Mouse (Mus musculus) heart, embryonic 11.5 days (tissue): Measurements from ENCODE around the gene Atp8a2. TPM values are rescaled to one million over a fixed set of nuclear protein-coding genes. Genes with fewer than 3 reads are reported as not detected.
"Not testable (repeated sequence)": the region's sequence is repeated elsewhere in the genome, so short reads cannot be mapped to it uniquely, and the experiment has no call there.

Experiments used
- ATAC-seq: fragments of 200-750 bp; cut with Nextera tagmentation; replicated peaks from 2 replicates; pipeline ENCODE4 v1.8.0; 2017; ENCODE audit warnings: moderate library complexity; ENCODE audit not compliant: insufficient number of reproducible peaks, low FRiP score, low TSS enrichment
- H3K27ac ChIP-seq: fragments of 300-500 bp; sonication (generic); 2 replicates; pipeline ENCODE4 v1.5.1; 2014; ENCODE audit warnings: mild to moderate bottlenecking, low read depth, low read length
- H3K27me3 ChIP-seq: fragments of 300-500 bp; sonication (generic); 2 replicates; pipeline ENCODE4 v1.6.1; 2014; ENCODE audit warnings: mild to moderate bottlenecking, low read length, mixed read lengths; ENCODE audit not compliant: control insufficient read depth, insufficient read depth
- H3K36me3 ChIP-seq: fragments of 300-500 bp; sonication (generic); 2 replicates; pipeline ENCODE4 v1.6.1; 2014; ENCODE audit warnings: mild to moderate bottlenecking, low read length, moderate library complexity, mixed read lengths; ENCODE audit not compliant: control insufficient read depth, insufficient read depth
- H3K4me1 ChIP-seq: fragments of 300-500 bp; sonication (generic); 2 replicates; pipeline ENCODE4 v1.6.1; 2014; ENCODE audit warnings: low read length; ENCODE audit not compliant: control insufficient read depth, insufficient read depth
- H3K4me2 ChIP-seq: fragments of 300-500 bp; sonication (generic); 2 replicates; pipeline ENCODE4 v1.6.1; 2014; ENCODE audit warnings: mild to moderate bottlenecking, moderate library complexity
- H3K4me3 ChIP-seq: fragments of 300-500 bp; sonication (generic); 2 replicates; pipeline ENCODE4 v1.5.1; 2014; ENCODE audit warnings: low read depth, low read length
- H3K9ac ChIP-seq: fragments of 300-500 bp; sonication (generic); 2 replicates; pipeline ENCODE4 v1.6.1; 2014; ENCODE audit warnings: mild to moderate bottlenecking, low read depth, low read length, moderate library complexity
- H3K9me3 ChIP-seq: fragments of 300-500 bp; sonication (generic); replicated peaks from 2 replicates; pipeline ENCODE4 v1.6.1; 2016; ENCODE audit warnings: low read length; ENCODE audit not compliant: control insufficient read depth
- WGBS: fragments of 180-500 bp; shearing (Covaris S2); extraction: QIAGEN DNeasy Blood & Tissue Kit; methylation state at CpG from one replicate; pipeline ENCODE4 v1.1.7; 2014; ENCODE audit not compliant: insufficient replicate concordance; 5-methylcytosine and 5-hydroxymethylcytosine counted together
- polyA plus RNA-seq: library from polyadenylated mRNA; unstranded; fragments of >200 nt; fragmentation: Nextera tagmentation; extraction: Ambion mirVana; gene quantifications from 2 replicates; pipeline ENCODE4 v1.2.1, GENCODE M21; 2014

The Atp8a2 gene
- polyA plus RNA-seq, 1 experiment from 2014 or later: 6.8 TPM

DNA sequence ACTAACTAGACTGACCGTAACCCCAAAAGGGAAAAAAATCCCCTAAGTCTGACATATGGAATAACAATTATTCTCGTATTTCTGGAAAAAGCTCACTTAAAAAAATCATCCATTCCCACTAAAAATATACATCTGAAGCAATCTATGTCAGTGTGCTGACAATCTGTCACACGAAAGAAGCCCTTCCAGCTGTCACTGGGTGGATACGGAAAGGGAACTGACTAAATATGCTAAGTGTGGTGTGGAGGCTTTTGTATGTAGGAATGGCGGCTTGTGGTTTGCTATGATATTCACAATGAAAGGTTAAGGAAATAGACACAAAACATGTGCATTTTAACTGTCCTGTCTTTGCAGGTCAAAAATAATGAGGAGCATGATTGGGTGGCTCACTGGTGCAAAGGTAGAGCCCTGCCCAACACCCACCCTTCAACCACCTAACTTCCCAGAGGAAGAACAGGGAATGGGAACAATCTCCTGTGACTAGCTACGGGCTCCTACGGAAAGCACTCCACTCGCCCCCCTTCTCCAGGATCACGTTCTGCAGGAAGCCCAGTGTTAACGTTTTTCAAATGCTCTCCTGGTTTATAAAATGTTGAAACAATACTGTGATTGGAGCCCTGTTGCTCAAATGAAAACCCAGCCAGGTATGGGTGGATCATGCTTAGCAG lies 360.0 kb downstream of the Atp8a2 start:
- H3K9me3 ChIP-seq: no peaks in the 10 kb centered on the region
- 48% methylated on average over 10 of the region's 10 CpGs for WGBS
- H3K36me3 ChIP-seq: no peaks in the 10 kb centered on the region
- no peaks in the 10 kb centered on the region for H3K27me3 ChIP-seq
- no peak overlapping the region for H3K9ac ChIP-seq
- H3K4me1 ChIP-seq: peaks cover 4% of the 10 kb centered on the region; the same call in 1 of the 2 replicates
- H3K27ac ChIP-seq: no peak overlapping the region
- no peak overlapping the region for H3K4me3 ChIP-seq
- no peak for ATAC-seq
- H3K4me2 ChIP-seq: no peak overlapping the region

DNA sequence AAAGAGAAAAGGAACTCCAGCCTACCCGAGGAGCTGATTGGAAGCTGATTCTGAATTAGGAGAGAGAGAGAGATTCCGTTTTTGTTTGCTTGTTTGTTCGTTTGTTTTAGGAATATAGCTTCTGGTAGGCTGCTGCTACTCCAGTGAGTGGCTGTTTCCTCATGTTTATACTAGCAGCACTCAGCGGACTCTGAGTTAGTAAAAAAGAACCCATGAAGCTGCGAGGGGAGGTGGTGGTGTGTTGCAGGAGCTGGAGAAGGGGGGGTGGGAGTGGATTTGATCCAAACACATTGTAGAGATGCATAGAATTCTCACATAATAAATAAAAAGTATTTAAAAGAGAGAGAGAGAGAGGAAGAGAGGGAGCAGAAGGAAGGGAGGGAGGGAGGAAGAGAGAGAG lies 367.4 kb downstream of the Atp8a2 start:
- ATAC-seq: no peak
- Histone ChIP-seq H3K9me3 (no peaks in the 10 kb centered on the region), H3K4me2 (no peak overlapping the region), H3K4me1 (no peaks in the 10 kb centered on the region), H3K27ac (no peak overlapping the region), H3K27me3 (no peaks in the 10 kb centered on the region), H3K4me3 (no peak overlapping the region), H3K9ac (no peak overlapping the region), H3K36me3 (no peaks in the 10 kb centered on the region)
- 77% methylated on average over 5 of the region's 5 CpGs for WGBS

DNA sequence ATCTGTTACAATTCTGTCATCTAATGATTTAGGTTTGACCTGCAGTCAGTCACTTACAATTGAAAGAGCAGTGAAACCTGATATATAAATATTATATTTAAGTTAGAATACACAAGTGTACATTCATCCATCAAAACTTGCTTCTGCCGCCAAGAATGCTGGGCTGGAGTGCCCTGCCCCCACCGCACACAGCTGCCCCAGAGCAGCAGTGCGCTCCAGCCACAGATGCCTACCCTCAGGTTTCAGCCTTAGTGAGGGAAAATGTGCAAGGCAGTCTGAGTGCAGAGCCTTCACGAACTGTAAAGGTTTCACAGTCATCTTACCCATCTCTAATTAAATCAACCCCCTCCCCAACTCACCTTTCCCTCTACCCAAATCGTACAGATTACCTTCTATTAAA lies 369.6 kb downstream of the Atp8a2 start:
- Histone ChIP-seq H3K27me3 (no peaks in the 10 kb centered on the region), H3K4me2 (no peak overlapping the region), H3K9ac (no peak overlapping the region), H3K4me1 (no peaks in the 10 kb centered on the region), H3K4me3 (no peak overlapping the region), H3K36me3 (no peaks in the 10 kb centered on the region), H3K9me3 (no peaks in the 10 kb centered on the region), H3K27ac (no peak overlapping the region)
- 46% methylated on average over 5 of the region's 5 CpGs for WGBS
- ATAC-seq: no peak

DNA sequence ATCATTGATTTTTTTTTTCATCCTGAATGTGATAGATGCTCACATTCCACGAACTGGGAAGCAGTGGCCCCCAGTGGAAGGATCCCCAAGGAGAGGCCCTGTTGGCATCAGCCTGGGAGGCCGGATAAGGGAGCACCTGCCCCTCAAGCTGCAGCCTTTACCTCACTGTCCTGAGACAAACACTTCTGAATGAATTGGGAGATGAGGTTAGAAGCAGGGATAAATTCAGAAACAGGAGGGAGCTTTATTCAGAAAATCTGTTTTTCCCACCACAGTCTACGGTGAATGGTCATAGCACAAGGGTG lies 376.9 kb downstream of the Atp8a2 start:
- Histone ChIP-seq H3K4me3 (no peak overlapping the region), H3K9me3 (no peaks in the 10 kb centered on the region), H3K36me3 (no peaks in the 10 kb centered on the region), H3K9ac (no peak overlapping the region), H3K4me1 (no peaks in the 10 kb centered on the region), H3K4me2 (no peak overlapping the region), H3K27ac (no peak overlapping the region), H3K27me3 (no peaks in the 10 kb centered on the region)
- 58% methylated on average over 3 of the region's 3 CpGs for WGBS
- no peak for ATAC-seq

DNA sequence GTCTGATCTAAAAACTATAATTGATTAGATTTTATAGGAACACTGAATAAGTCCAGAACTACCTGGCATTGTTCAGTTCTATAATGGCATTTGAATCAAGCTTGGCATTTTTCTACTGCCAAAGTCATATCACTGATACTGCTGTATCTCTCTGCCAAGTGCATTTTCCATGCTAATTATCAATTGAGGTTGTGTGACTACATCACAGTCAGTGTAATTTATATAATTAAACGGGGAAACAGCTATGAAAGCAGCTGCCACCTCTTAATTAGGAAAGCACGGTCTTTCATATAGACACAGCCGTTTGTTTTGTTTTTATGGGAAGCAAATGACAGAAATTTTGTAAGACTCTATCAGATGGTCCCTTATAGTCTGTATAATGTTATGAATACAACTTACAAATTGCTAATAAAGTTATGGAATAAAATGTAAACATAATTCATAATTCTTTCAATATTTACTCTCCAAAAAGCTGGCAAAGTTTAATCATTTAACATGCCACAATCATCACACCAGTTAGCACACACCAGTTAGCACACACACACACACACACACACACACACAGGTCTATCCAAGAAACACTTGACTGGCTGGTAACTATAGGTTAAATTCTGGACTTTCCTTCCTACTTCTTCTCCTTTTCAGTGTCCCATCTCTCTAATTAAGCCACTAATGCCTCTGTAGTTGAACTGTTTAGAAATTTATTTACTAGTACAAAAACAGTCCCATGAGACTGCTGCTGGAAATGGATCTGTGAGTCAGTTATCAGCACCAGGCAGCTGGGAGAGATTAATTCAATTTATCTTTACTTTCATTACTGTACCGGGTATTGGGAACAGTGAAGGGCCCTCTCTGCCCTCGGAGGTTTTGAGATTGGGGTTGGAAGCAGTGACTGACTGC lies 377.5 kb downstream of the Atp8a2 start:
- H3K4me2 ChIP-seq: no peak overlapping the region
- no peaks in the 10 kb centered on the region for H3K36me3 ChIP-seq
- no peaks in the 10 kb centered on the region for H3K4me1 ChIP-seq
- H3K27me3 ChIP-seq: no peaks in the 10 kb centered on the region; the same call in 1 of the 2 replicates
- ATAC-seq: no peak
- WGBS: 58% methylated on average over 5 of the region's 5 CpGs
- H3K4me3 ChIP-seq: no peak overlapping the region
- H3K9ac ChIP-seq: no peak overlapping the region
- no peaks in the 10 kb centered on the region for H3K9me3 ChIP-seq
- H3K27ac ChIP-seq: no peak overlapping the region

DNA sequence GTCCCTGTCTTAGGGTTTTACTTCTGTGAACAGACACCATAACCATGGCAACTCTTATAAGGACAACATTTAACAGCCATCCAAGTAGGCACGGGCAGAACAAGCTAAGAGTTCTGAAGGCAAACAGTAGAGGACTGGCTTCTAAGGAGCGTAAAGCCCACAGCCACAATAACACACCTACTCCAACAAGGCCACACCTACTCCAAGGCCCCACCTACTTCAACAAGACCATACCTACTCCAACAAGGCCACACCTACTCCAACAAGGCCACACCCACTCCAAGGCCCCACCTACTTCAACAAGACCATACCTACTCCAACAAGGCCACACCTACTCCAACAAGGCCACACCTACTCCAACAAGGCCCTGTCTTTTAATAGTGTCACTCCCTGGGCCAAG lies 386.7 kb downstream of the Atp8a2 start:
- H3K9ac ChIP-seq, H3K36me3 ChIP-seq, H3K4me2 ChIP-seq, ATAC-seq, H3K27me3 ChIP-seq, H3K9me3 ChIP-seq, H3K4me1 ChIP-seq, H3K4me3 ChIP-seq, H3K27ac ChIP-seq: not testable (repeated sequence)
- 82% methylated on average over 2 of the region's 2 CpGs for WGBS

DNA sequence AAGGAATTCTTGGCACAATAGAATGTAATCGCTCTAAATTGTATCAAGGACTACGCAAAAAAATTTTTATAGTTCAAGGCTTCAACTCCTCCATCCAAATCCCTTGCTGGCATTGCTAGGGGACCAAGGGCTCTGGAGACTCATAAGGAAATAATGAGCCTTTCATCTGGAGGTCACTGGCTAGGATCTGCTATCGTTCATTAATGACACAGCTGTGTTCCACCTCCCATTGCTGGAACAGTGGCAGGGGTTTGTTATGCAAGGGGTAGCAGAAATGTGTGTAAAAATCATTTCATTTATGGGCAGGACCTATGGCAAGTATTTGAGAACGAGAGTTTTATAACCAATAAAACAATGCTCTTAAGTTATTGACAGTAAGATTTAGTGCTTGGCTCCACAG lies 387.2 kb downstream of the Atp8a2 start:
- H3K27ac ChIP-seq: no peak overlapping the region
- no peaks in the 10 kb centered on the region for H3K36me3 ChIP-seq
- H3K4me3 ChIP-seq: no peak overlapping the region
- H3K4me2 ChIP-seq: no peak overlapping the region
- no peak overlapping the region for H3K9ac ChIP-seq
- no peaks in the 10 kb centered on the region for H3K4me1 ChIP-seq
- no peaks in the 10 kb centered on the region for H3K9me3 ChIP-seq
- no peaks in the 10 kb centered on the region; the same call in 1 of the 2 replicates for H3K27me3 ChIP-seq
- WGBS: 83% methylated on average over 4 of the region's 4 CpGs
- ATAC-seq: no peak

DNA sequence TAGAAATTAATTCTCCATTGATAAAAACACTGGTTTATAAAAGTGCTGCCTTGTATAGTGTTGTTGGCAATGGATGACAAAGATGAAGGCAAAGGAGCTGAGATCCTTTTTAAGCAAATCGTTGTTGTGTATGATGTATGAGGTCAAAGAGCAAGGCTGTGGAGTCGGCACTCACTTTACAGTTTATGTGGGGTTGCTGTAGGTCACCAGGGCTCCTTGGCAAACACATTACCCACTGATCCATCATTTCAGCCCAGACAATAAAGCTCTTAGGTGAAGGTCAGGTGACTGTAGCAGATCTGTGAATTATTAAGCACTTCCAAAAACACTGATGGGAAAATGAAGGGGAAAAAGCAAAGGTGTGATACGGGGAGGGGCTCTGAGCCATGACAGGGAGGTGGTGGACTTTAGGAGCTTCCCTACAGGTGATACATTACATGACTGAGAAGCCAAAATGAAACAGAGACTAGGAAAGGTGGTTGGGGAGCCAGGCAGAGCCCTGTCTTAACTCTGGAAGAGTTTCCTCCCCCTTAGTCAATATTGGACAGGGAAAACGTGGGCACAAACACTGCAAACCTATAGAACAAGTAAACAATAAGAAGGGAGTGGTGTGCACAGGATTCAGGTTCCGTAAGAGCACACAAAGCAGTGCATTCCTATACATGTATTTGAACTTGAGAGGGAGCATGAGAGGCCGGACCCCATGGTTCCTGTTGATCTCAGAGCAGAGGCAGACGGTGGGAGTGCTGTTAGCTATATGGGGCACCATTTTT lies 389.3 kb downstream of the Atp8a2 start:
- 73% methylated on average over 7 of the region's 7 CpGs for WGBS
- H3K27me3 ChIP-seq: no peaks in the 10 kb centered on the region
- H3K27ac ChIP-seq: no peak overlapping the region
- H3K36me3 ChIP-seq: no peaks in the 10 kb centered on the region
- no peaks in the 10 kb centered on the region for H3K4me1 ChIP-seq
- no peak overlapping the region for H3K9ac ChIP-seq
- no peak overlapping the region for H3K4me2 ChIP-seq
- peaks cover 5% of the 10 kb centered on the region; the same call in 1 of the 2 replicates for H3K9me3 ChIP-seq
- ATAC-seq: no peak
- H3K4me3 ChIP-seq: no peak overlapping the region
